ENCODE assay signal across 8 mouse cellular contexts in genomic region chr4:152115921-152116612, GRCm38 (mm10). TPM values are rescaled to one million over a fixed set of nuclear protein-coding genes. Genes with fewer than 3 reads are reported as not detected.
DNase-seq lines count a peak whose midpoint lies in the region; ATAC-seq lines count a peak whose summit lies in the region.

TSS of gene Tnfrsf25 (plus strand) at chr4:152115934.

- no peak for ATAC-seq in heart, embryonic 13.5 days (ENCODE audit: extremely low read depth, insufficient number of reproducible peaks, low FRiP score, low TSS enrichment)
- ATAC-seq in hindbrain, embryonic 15.5 days (ENCODE audit: low FRiP score, low read depth): no peak

- H3K36me3 ChIP-seq in heart, embryonic 13.5 days: peaks cover 41% of the 10 kb centered on the region
- H3K36me3 ChIP-seq in hindbrain, embryonic 15.5 days: peaks cover 5% of the 10 kb centered on the region; the same call in 1 of the 2 replicates
- H3K36me3 ChIP-seq in midbrain, embryonic 10.5 days: peaks cover 29% of the 10 kb centered on the region

- DNase-seq in heart, adult 9 months (ENCODE audit: low spot score in 2 of 2): no peak
- DNase-seq in R1 (ENCODE audit: low read depth, low spot score): peak; percentile 67
- DNase-seq in midbrain, embryonic 10.5 days (ENCODE audit: low spot score): no peak
- no peak for DNase-seq in adrenal gland, adult 18-20 months (ENCODE audit: low spot score in 2 of 2)
- no peak for DNase-seq in cerebellum, postnatal 14 days
- DNase-seq in adipocyte (ENCODE audit: low spot score): no peak

- H3K4me1 ChIP-seq in heart, embryonic 13.5 days: peaks cover 38% of the 10 kb centered on the region
- H3K4me1 ChIP-seq in hindbrain, embryonic 15.5 days (replicated peaks): peaks cover 29% of the 10 kb centered on the region
- peaks cover 53% of the 10 kb centered on the region for H3K4me1 ChIP-seq in midbrain, embryonic 10.5 days

- peak within 1 kb of the TSS; percentile 58 for H3K9ac ChIP-seq in heart, embryonic 13.5 days
- H3K9ac ChIP-seq in hindbrain, embryonic 15.5 days: no peak within 1 kb of the TSS

- no peaks in the 10 kb centered on the region for H3K9me3 ChIP-seq in heart, embryonic 13.5 days
- no peaks in the 10 kb centered on the region for H3K9me3 ChIP-seq in hindbrain, embryonic 15.5 days
- H3K9me3 ChIP-seq in midbrain, embryonic 10.5 days (replicated peaks): no peaks in the 10 kb centered on the region

- no peak within 1 kb of the TSS for H3K27ac ChIP-seq in heart, embryonic 13.5 days (replicated peaks)
- no peak within 1 kb of the TSS for H3K27ac ChIP-seq in hindbrain, embryonic 15.5 days (replicated peaks)
- no peak within 1 kb of the TSS for H3K27ac ChIP-seq in midbrain, embryonic 10.5 days (replicated peaks)

- H3K4me3 ChIP-seq in heart, embryonic 13.5 days: peak within 1 kb of the TSS; percentile 38
- H3K4me3 ChIP-seq in hindbrain, embryonic 15.5 days: no peak within 1 kb of the TSS
- peak within 1 kb of the TSS; percentile 42 for H3K4me3 ChIP-seq in midbrain, embryonic 10.5 days

- WGBS in heart, embryonic 13.5 days: 2% methylated on average over 30 of the region's 30 CpGs
- 3% methylated on average over 30 of the region's 30 CpGs for WGBS in hindbrain, embryonic 15.5 days
- 1% methylated on average over 30 of the region's 30 CpGs for WGBS in midbrain, embryonic 10.5 days

- peak within 1 kb of the TSS; percentile 66 for H3K4me2 ChIP-seq in heart, embryonic 13.5 days
- H3K4me2 ChIP-seq in hindbrain, embryonic 15.5 days: peak within 1 kb of the TSS; percentile 13; the same call in 1 of the 2 replicates

- H3K27me3 ChIP-seq in heart, embryonic 13.5 days (replicated peaks): peaks cover 90% of the 10 kb centered on the region
- peaks cover 77% of the 10 kb centered on the region for H3K27me3 ChIP-seq in hindbrain, embryonic 15.5 days
- peaks cover 99% of the 10 kb centered on the region for H3K27me3 ChIP-seq in midbrain, embryonic 10.5 days (ENCODE audit: low read depth, poor library complexity, severe bottlenecking)

RNA-seq across cellular contexts. Expression of gene Tnfrsf25, which starts in this region (rescaled TPM):
- polyA plus RNA-seq in heart, embryonic 13.5 days (2015; fragmentation: Nextera tagmentation; extraction: Ambion mirVana): 0.73 and 0.80 TPM in 2 replicates
- polyA plus RNA-seq in hindbrain, embryonic 15.5 days (2015; fragmentation: Nextera tagmentation; extraction: Ambion mirVana): 0.97 and 1.8 TPM in 2 replicates
- 0.47 and 1.0 TPM in 2 replicates for polyA plus RNA-seq in midbrain, embryonic 10.5 days (2016; fragmentation: Nextera tagmentation; extraction: Ambion mirVana)
- total RNA-seq in adrenal gland, adult 18-20 months (2021): 1 to 10 TPM; 1.3 to 2.8 TPM
